Mouse (Mus musculus): Measurements from ENCODE around the gene Selenos. TPM values are rescaled to one million over a fixed set of nuclear protein-coding genes. Genes with fewer than 3 reads are reported as not detected.

Gene Selenos
- polyA plus RNA-seq, 1 experiment, result 48.1 TPM

DNA sequence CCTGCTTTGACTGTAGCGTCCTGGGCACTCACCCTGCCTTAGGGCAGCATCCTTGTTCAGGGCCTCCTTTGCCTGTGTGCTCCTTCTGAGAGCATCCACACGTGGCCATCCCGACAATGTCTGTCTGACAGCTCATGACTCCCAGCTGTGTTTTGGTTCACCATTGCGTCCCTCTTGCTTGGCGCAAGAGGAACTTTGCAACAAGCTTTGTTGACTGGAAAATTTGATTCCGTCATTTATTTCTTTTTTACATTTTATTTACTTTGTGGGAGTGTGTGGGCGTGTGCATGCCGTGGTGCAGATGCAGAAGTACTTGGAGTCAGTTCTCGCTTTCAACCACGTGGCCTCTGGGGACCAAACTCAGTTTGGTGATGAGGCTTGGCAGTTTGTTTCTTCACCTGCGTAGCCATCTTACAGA, 45.1 kb downstream of the Selenos start:
- H3K79me3 ChIP-seq (ENCODE audit: low read depth), result peaks cover 91% of the 10 kb centered on the region
- H3K4me3 ChIP-seq (ENCODE audit: insufficient read depth, poor library complexity, severe bottlenecking), result no peak overlapping the region
- TF ChIP-seq CEBPB (IDR thresholded peaks at IDR 0.05; ENCODE audit: low read depth) (no peak), MYOG (IDR thresholded peaks at IDR 0.05; ENCODE audit: control insufficient read depth, extremely low read depth, insufficient read length) (no peak), MYOD1 (IDR thresholded peaks at IDR 0.05; ENCODE audit: control insufficient read depth, insufficient read length, low read depth) (no peak)
- peaks cover 16% of the 10 kb centered on the region for H3K36me3 ChIP-seq (ENCODE audit: control insufficient read depth, insufficient read depth)
- H3K79me2 ChIP-seq (ENCODE audit: control insufficient read depth, insufficient read depth), result peaks cover 100% of the 10 kb centered on the region
- H3ac ChIP-seq (ENCODE audit: control insufficient read depth, insufficient read length, low read depth), result no peak overlapping the region
- H3K27me3 ChIP-seq (ENCODE audit: control insufficient read depth, insufficient read depth, insufficient read length), result no peaks in the 10 kb centered on the region

DNA sequence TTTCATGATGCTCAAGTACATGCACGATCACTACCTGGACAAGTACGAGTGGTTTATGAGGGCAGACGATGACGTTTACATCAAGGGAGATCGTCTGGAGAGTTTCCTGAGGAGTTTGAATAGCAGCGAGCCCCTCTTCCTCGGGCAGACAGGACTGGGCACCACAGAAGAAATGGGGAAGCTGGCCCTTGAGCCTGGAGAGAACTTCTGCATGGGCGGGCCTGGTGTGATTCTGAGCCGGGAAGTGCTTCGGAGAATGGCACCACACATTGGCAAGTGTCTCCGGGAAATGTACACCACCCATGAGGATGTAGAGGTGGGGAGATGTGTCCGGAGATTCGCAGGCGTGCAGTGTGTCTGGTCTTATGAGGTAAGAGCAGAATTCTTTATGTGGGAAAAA, 45.9 kb downstream of the Selenos start:
- TF ChIP-seq CTCF (IDR thresholded peaks at IDR 0.05; ENCODE audit: control insufficient read depth, insufficient read depth, insufficient read length) (no peak), MYOG (IDR thresholded peaks at IDR 0.05; ENCODE audit: control insufficient read depth, extremely low read depth, insufficient read length) (no peak), MYOD1 (IDR thresholded peaks at IDR 0.05; ENCODE audit: control insufficient read depth, insufficient read length, low read depth) (no peak), MAX (IDR thresholded peaks at IDR 0.05) (no peak), CEBPB (IDR thresholded peaks at IDR 0.05; ENCODE audit: low read depth) (no peak), USF1 (IDR thresholded peaks at IDR 0.05; ENCODE audit: low read depth) (no peak), FOSL1 (IDR thresholded peaks at IDR 0.05; ENCODE audit: insufficient read depth, low read length, poor library complexity, severe bottlenecking) (no peak)
- H3K27me3 ChIP-seq (ENCODE audit: control insufficient read depth, insufficient read depth, insufficient read length), result no peaks in the 10 kb centered on the region
- peaks cover 100% of the 10 kb centered on the region for H3K79me2 ChIP-seq (ENCODE audit: control insufficient read depth, insufficient read depth)
- H3ac ChIP-seq (ENCODE audit: control insufficient read depth, insufficient read length, low read depth), result no peak overlapping the region
- peaks cover 16% of the 10 kb centered on the region for H3K36me3 ChIP-seq (ENCODE audit: control insufficient read depth, insufficient read depth)
- H3K4me3 ChIP-seq (ENCODE audit: insufficient read depth, poor library complexity, severe bottlenecking), result no peak overlapping the region
- H3K79me3 ChIP-seq (ENCODE audit: low read depth), result peaks cover 91% of the 10 kb centered on the region

DNA sequence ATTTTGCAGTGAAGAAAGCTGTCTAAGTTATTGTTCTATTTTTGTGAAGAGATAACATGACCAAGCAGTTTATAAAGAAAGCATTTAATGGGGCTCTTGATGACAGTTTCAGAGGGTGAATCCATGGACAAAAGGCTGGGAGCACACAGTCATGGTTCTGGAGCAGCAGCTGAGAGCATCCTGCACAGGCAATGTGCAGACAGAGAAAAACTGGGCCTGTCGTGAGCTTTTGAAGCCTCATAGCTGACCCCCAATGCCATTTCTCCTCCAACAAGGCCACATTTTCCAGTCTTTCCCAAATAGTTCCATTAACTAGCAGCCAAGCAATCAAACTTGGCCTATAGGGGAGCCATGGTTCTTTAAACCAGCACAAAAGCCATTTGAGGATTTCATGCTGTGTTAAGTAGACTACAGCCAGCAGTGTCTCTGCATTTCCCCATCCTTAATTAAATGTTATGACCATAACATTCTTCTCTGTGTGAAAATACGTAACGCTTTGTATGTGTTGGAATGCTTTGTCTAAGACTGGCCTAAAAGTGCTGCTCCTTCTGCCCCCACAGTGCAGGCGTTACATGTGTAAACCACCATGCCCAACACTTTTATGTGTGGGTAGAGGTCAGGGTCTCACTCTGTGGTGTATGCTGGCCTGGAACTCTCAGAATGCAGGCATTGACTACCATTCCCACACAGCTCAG, 48.6 kb downstream of the Selenos start:
- peaks cover 87% of the 10 kb centered on the region for H3K79me3 ChIP-seq (ENCODE audit: low read depth)
- peaks cover 22% of the 10 kb centered on the region for H3K36me3 ChIP-seq (ENCODE audit: control insufficient read depth, insufficient read depth)
- no peak overlapping the region for H3K4me3 ChIP-seq (ENCODE audit: insufficient read depth, poor library complexity, severe bottlenecking)
- no peak for TF ChIP-seq CTCF (IDR thresholded peaks at IDR 0.05; ENCODE audit: control insufficient read depth, insufficient read depth, insufficient read length)
- H3ac ChIP-seq (ENCODE audit: control insufficient read depth, insufficient read length, low read depth), result no peak overlapping the region
- peaks cover 100% of the 10 kb centered on the region for H3K79me2 ChIP-seq (ENCODE audit: control insufficient read depth, insufficient read depth)
- no peaks in the 10 kb centered on the region for H3K27me3 ChIP-seq (ENCODE audit: control insufficient read depth, insufficient read depth, insufficient read length)

DNA sequence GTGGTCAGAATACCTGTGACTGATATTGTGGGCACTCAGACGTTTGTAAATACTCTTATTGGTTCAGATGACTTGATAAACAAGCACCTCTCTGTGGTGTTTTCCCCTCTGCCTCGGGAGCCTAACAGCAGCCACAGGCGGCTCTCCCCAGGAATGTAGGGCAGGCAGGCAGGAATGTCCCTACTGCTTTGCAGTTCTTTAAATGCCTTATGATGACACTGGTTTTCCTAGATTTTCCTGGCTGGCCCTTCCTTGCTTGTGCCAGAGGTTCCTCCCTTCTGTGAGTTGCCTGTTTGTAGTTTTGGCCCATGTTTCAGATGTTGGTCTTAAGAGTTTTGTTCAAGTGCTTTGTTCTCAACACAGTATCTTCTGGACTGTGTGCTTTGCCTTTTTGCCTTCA, 49.4 kb downstream of the Selenos start:
- TF ChIP-seq USF1 (IDR thresholded peaks at IDR 0.05; ENCODE audit: low read depth) (no peak), MYOD1 (IDR thresholded peaks at IDR 0.05; ENCODE audit: control insufficient read depth, insufficient read length, low read depth) (no peak), CEBPB (IDR thresholded peaks at IDR 0.05; ENCODE audit: low read depth) (no peak), MYOG (IDR thresholded peaks at IDR 0.05; ENCODE audit: control insufficient read depth, extremely low read depth, insufficient read length) (no peak), MAX (IDR thresholded peaks at IDR 0.05) (no peak), CTCF (IDR thresholded peaks at IDR 0.05; ENCODE audit: control insufficient read depth, insufficient read depth, insufficient read length) (no peak), FOSL1 (IDR thresholded peaks at IDR 0.05; ENCODE audit: insufficient read depth, low read length, poor library complexity, severe bottlenecking) (no peak)
- H3K36me3 ChIP-seq (ENCODE audit: control insufficient read depth, insufficient read depth), result peaks cover 22% of the 10 kb centered on the region

DNA sequence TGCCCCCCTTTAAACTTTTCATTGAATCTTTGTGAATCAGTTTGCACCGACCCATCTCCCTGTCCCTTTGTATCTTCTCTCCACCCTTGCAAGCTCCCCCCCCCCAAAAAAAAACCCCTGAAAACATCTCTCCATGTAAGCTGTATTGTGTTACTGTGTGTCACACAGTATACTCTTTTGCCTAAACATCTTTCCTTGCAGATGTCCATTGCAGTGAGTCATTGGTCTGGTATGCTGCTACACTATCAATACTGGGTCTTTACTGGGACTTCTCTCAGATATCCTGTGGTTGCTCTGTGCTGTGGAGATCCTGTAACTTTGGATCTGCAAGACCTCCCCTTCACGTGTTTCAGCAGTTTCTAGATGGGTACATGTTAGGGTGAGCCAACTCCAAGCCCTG, 50.8 kb downstream of the Selenos start:
- H3K27me3 ChIP-seq (ENCODE audit: control insufficient read depth, insufficient read depth, insufficient read length), result no peaks in the 10 kb centered on the region
- peaks cover 22% of the 10 kb centered on the region for H3K36me3 ChIP-seq (ENCODE audit: control insufficient read depth, insufficient read depth)
- peaks cover 99% of the 10 kb centered on the region for H3K79me2 ChIP-seq (ENCODE audit: control insufficient read depth, insufficient read depth)

More for the DNA sequence above, 49.4 kb downstream of the Selenos start:
- Histone ChIP-seq H3K4me3 (ENCODE audit: insufficient read depth, poor library complexity, severe bottlenecking) (no peak overlapping the region), H3ac (ENCODE audit: control insufficient read depth, insufficient read length, low read depth) (no peak overlapping the region), H3K79me2 (ENCODE audit: control insufficient read depth, insufficient read depth) (peaks cover 99% of the 10 kb centered on the region), H3K79me3 (ENCODE audit: low read depth) (peaks cover 81% of the 10 kb centered on the region), H3K27me3 (ENCODE audit: control insufficient read depth, insufficient read depth, insufficient read length) (no peaks in the 10 kb centered on the region)

DNA sequence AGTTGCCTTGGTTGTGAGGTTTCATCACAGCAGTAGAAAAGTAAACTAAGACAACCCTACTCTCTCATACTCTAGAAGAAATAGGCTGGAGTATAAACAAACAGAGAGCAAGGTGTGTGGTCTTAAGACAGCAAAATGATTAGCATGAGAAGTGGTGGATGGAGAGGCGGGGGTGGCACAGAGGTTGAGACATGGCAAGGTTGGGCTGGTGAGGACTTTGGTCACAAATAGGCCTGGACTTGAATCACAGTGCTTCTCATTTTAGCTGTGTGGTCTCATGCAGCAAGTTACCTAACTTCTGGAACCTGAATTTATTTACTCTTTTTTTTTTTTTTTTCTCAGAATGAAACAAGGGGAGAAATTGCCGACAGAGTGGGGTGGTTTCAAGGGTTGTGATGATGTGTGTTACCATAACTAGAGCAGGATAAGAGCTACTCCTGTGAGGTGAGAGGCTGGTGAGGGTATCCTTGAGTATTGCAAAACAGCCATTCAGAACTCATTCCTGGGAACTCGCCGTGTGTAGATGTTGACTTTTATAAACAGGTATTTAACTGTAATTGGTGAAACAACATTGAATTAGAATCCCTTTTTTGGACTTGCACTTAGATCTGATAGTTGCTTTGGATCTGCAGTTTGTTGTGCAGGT, 52.5 kb downstream of the Selenos start:
- TF ChIP-seq MAX (IDR thresholded peaks at IDR 0.05) (no peak), MYOD1 (IDR thresholded peaks at IDR 0.05; ENCODE audit: control insufficient read depth, insufficient read length, low read depth) (no peak), USF1 (IDR thresholded peaks at IDR 0.05; ENCODE audit: low read depth) (no peak), CTCF (IDR thresholded peaks at IDR 0.05; ENCODE audit: control insufficient read depth, insufficient read depth, insufficient read length) (no peak), CEBPB (IDR thresholded peaks at IDR 0.05; ENCODE audit: low read depth) (no peak)
- peaks cover 10% of the 10 kb centered on the region for H3K36me3 ChIP-seq (ENCODE audit: control insufficient read depth, insufficient read depth)
- H3K27me3 ChIP-seq (ENCODE audit: control insufficient read depth, insufficient read depth, insufficient read length), result no peaks in the 10 kb centered on the region
- H3K4me3 ChIP-seq (ENCODE audit: insufficient read depth, poor library complexity, severe bottlenecking), result no peak overlapping the region
- H3K79me3 ChIP-seq (ENCODE audit: low read depth), result peaks cover 82% of the 10 kb centered on the region
- H3K79me2 ChIP-seq (ENCODE audit: control insufficient read depth, insufficient read depth), result peaks cover 99% of the 10 kb centered on the region
- no peak overlapping the region for H3ac ChIP-seq (ENCODE audit: control insufficient read depth, insufficient read length, low read depth)

More for the DNA sequence above, 50.8 kb downstream of the Selenos start:
- H3K79me3 ChIP-seq (ENCODE audit: low read depth), result peaks cover 81% of the 10 kb centered on the region
- TF ChIP-seq USF1 (IDR thresholded peaks at IDR 0.05; ENCODE audit: low read depth) (no peak), CTCF (IDR thresholded peaks at IDR 0.05; ENCODE audit: control insufficient read depth, insufficient read depth, insufficient read length) (no peak), CEBPB (IDR thresholded peaks at IDR 0.05; ENCODE audit: low read depth) (no peak), MYOD1 (IDR thresholded peaks at IDR 0.05; ENCODE audit: control insufficient read depth, insufficient read length, low read depth) (no peak), MAX (IDR thresholded peaks at IDR 0.05) (no peak), FOSL1 (IDR thresholded peaks at IDR 0.05; ENCODE audit: insufficient read depth, low read length, poor library complexity, severe bottlenecking) (no peak), MYOG (IDR thresholded peaks at IDR 0.05; ENCODE audit: control insufficient read depth, extremely low read depth, insufficient read length) (no peak)
- no peak overlapping the region for H3ac ChIP-seq (ENCODE audit: control insufficient read depth, insufficient read length, low read depth)
- no peak overlapping the region for H3K4me3 ChIP-seq (ENCODE audit: insufficient read depth, poor library complexity, severe bottlenecking)
